In the genomic region with DNA sequence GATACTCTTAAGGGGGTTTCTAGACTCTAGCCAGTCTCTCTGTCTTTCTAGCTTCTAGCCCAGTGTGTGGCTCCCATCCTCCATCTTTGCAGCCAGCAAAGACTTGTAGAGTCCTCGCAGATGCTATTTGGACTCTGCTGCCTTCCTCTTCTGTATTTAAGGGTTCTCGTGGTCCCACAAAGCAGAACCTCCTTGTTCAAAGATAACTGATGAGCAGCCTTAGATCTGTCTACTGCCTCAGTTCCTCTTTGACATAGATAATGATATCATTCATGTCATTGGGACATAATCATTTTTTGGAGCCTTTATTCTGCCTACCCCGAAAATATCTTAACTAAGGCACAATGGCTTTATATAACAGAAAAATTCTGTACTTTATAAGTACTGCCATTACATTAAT, we compare ENCODE assay signal across 1 mouse cellular context.
A peak's percentile ranks its signal among the peaks of the same experiment; 100 is the strongest.
TF ChIP-seq lines count a peak whose summit lies in the region.

No protein-coding gene starts in this region.

TF ChIP-seq in MEL, 35 proteins besides CTCF, POLR2A, EP300 and RAD21 (continued from another document):
- TF ChIP-seq GATA1 (IDR thresholded peaks at IDR 0.05; ENCODE audit: low read depth, low read length): peak; percentile 85
- TF ChIP-seq ZNF384 (IDR thresholded peaks at IDR 0.05; ENCODE audit: low read depth, low read length): no peak
